Mouse (Mus musculus): ENCODE data around the gene Ctnna2.

GRCm38 (mm10) chr6:77969774-77970173, 9.7 kb downstream of the Ctnna2 start:
- no peak for TF ChIP-seq GATA1 (IDR thresholded peaks at IDR 0.05; ENCODE audit: low read length)
- TF ChIP-seq TAL1 (IDR thresholded peaks at IDR 0.05; ENCODE audit: low read length), result no peak

Measured in erythroblast, embryonic 14.5 days (primary cell).